Mouse (Mus musculus): ENCODE measurements around the gene Ccdc54.

- TF ChIP-seq CTCF (IDR thresholded peaks at IDR 0.05; ENCODE audit: low read depth) (no peak), EP300 (IDR thresholded peaks at IDR 0.05; ENCODE audit: low read depth) (no peak)
These were observed 3.9 kb upstream of the Ccdc54 start for GRCm38 (mm10) chr16:50594876-50595275.

Data from heart, postnatal 0 days (tissue).